Mouse (Mus musculus) adrenal gland, postnatal 36 days (tissue): ENCODE results near the gene Cables2. TPM values are rescaled to one million over a fixed set of nuclear protein-coding genes. Genes with fewer than 3 reads are reported as not detected.
"Not testable (repeated sequence)": the region's sequence is repeated elsewhere in the genome, so short reads cannot be mapped to it uniquely, and the experiment has no call there.

Source experiments
- DNase-seq, 2 experiments: peaks; one replicate each; pipeline ENCODE4 v3.0.0; 2021; ENCODE audit warnings: mixed read lengths in 1 of 2
- total RNA-seq, 2 experiments: library from RNA; stranded (reverse); gene quantifications; 2 replicates each; pipeline ENCODE4 v1.2.3; 2021

Cables2 gene
- total RNA-seq, 2 experiments from 2014 or later: 14.0 to 14.2 TPM

DNA sequence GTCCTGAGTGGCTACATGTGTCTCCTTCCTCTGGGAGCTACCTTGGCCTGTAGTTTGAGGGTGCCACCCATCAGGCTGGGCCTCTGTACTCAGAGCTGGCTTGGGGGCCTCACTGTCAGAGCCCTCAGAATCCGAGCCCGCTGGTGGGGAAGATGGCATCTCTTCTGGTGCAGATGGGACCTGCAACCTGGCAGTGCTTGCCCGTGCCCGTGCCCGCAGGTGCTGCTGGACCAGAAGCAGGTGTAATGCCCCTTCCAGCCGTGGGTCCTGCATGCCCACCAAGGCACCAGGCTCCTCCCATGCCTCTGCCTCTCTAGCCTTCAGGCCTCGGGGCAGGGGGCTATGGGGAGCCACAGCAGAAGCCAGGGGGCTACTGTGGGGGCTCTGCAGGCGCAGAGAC lies 6.0 kb upstream of the Cables2 start:
- no peak for DNase-seq

DNA sequence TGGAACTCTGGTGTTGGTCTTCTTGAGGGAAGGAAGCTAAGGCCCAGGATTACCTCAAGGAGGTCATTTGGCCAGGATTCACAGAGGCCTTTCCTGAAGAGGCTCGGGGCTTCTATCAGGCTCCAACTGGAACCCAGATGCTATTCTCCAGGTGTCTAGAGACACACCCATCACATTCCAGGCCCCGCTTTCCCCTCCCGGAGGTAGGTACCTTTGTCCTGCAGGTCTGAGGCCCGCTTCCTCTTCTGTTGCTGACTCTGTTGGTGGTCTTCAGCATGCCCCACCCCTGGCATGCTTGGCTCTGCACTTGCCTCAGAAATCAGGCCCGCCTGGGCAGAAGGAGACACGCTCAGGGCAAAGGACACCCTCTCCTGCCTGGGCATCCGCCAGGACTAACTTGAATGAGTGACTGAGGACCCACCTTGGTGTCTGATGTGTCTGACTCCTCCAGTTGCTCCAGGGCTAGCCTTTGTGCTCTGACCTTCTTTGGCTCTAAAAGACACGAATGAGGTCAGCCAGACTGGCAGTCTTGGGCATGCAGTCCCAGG lies 4.6 kb upstream of the Cables2 start:
- DNase-seq: no peak

DNA sequence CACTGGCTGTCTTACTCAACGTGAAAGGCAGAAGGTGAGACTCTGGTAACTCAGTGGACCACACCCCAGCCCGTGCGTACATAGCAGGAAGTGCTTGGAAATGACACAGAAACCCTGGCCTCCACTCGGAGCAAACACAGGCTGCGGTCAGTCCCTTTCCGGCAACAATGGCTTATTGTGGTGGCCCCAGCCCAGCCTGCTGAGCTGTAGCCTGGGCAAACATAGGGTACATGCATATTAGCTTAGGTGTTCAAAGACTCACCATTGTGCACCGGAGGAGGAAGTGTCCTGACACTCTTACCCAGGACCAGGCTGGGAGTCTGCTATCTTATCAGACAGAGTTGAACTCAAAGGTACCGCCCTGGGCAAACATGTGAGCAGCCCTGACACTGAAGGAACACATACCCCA lies 3.6 kb upstream of the Cables2 start:
- no peak for DNase-seq

- no peak for DNase-seq
These were observed 3.1 kb upstream of the Cables2 start for GRCm38 (mm10) chr2:180276385-180276784.

DNA sequence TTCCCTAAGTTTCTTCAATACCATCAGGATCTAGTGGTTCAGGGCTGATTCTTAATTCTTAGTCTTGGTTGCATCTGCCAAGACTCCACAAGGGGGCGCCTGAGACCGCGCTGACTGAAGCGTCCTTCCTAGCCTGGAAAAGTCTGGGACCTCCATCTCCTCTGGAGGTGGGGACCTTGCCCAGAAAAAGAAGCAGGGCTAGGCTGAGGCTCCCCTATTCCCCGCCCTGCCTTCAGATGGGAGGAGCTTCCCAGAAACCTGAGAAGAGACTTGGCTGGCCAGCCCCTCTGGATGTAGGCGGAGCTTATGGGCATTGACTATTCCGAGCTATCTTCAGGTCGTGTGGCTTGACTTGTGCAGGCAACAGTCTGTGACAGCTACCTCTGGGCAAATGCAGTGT lies 2.5 kb upstream of the Cables2 start:
- peak; percentile 77 to 87 for DNase-seq

GRCm38 (mm10) chr2:180274523-180274922 lies 1.2 kb upstream of the Cables2 start:
- no peak for DNase-seq

DNA sequence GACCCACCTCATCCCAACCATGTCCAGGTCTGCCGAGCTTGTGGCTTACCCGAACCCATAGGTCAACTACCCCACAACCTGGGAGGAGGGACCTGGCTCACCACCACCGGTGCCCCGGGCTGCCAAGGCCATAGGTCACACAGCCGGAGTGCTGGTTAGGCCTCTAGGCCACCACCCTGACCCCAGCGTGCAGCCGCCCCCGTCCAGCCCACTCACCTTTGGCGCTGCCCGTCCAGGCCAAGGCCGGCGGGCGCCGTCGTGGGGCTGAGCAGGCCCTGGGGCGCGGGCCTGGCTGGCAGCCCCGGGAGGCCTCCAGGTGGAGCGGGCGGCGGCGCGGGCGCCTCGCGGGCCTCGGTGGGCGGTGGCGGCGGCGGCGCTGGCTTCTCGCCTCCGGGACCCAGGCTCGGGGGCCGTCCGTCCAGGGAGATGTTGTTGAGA lies 393 bp downstream of the Cables2 start:
- DNase-seq: peak in 1 of 2 experiments; percentile 49

GRCm38 (mm10) chr2:180271804-180272395 lies 1.4 kb downstream of the Cables2 start:
- no peak for DNase-seq

- no peak for DNase-seq
These were observed 2.6 kb downstream of the Cables2 start for GRCm38 (mm10) chr2:180270537-180271255.

DNA sequence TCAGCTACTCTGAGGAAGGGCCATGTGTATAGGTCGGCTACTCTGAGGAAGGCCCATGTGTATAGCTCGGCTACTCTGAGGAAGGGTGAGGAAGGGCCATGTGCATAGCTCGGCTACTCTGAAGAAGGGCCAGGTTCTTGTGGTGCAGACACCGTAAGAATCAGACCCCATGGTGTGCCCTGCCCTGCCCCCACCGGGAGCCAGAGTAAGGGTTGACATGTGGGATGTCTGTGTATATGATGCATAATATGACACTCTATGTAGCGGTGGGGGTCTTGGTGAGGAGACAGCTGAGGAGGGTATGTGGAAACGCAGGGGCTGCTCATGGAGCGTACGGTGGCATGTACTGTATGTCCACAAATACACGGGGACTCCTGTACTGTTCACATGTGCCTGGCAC lies 4.0 kb downstream of the Cables2 start:
- DNase-seq: no peak

GRCm38 (mm10) chr2:180267955-180268354 lies 5.3 kb downstream of the Cables2 start:
- no peak for DNase-seq

DNA sequence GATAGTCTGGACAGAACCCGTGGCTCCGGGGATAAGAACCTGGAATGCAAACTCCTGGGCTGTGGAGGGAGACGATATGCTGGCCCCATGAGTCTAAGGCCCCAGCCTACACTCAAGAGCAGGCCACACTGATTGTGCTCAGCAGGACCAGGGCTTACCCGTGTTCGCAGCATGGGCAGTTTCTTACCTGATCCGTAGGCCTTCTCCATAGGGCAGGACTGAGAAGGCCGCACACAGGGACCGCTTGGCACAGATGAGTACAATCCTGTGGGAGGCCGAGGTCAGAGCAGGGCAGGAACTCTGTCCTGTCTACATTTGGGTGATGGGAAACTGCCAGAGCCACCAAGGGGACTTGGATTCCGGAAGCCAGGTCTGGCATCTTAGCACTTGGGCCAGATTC lies 10.4 kb downstream of the Cables2 start:
- no peak for DNase-seq

- DNase-seq: peak in 1 of 2 experiments; percentile 43
These were observed 10.9 kb downstream of the Cables2 start for GRCm38 (mm10) chr2:180262441-180262840.

- no peak for DNase-seq
These were observed 11.4 kb downstream of the Cables2 start for GRCm38 (mm10) chr2:180261901-180262300.

GRCm38 (mm10) chr2:180260610-180261480 lies 12.5 kb downstream of the Cables2 start:
- no peak for DNase-seq

- DNase-seq: not testable (repeated sequence)
These were observed 13.3 kb downstream of the Cables2 start for GRCm38 (mm10) chr2:180259826-180260609.

DNA sequence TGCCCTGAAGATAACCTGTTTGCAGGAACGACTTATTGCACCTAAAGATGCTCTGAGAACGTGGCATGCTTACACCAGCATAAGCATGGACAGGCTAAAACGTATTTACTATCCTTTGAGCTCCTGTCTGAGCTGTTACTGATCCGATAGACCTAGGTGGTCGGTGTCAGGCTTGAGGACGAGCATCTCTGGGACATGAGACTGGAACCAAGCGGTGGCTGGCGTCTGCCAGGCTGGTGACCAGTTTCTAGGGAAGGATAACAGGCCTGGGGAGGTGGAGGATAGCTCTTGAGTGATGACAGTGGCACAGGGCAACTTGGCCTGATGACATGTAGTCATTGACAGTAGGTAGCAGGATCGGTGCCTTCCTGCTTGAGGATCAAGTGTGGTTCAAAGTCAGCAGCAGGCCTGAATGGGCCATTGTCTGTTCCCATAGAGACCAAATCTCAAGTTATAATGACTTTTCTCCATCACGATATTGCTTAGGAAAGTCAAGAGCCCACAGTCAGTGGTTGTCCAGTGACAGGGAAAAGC lies 14.3 kb downstream of the Cables2 start:
- not testable (repeated sequence) for DNase-seq

DNA sequence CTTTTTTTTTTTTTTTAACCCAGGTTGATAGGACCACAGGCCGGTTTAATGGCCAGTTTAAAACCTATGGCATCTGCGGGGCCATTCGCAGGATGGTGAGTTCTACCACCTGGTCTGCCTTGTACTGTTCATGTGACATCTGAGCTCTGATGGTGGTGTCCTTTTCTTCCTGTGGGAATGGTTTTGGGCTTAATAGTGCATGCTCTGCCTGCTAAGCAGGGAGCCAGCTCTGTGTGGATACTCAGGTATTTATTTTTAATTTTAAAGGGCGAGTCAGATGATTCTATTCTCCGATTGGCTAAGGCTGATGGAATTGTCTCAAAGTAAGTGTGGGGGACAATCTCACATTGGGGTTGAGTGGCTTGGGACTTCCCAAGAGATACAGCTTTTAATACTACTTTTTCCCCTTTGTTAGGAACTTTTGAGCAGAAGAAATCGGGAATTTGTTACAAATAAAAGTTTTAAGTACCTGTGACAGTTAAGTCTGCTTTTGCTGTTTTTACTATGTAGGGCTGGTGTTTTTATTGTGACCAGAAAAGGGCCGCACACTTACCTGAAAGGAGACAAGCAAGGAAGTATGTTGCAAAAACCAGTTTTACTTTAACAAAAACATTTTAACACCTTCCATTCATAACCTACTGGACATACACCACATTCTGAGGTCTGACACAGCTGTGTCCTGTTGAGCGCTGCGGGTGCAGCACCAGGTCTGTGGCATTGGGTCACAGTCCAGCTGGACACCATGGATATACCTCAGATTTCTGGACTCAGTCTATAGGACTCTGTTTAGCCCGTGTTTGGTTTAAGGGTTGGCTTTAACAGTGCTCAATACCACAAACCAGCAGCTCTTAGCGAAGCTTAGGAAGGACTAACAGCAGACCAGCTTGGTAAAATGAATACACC lies 15.1 kb downstream of the Cables2 start:
- DNase-seq: no peak

- DNase-seq: peak; percentile 98
These were observed 16.2 kb downstream of the Cables2 start, which contains the start of gene Rps21 for GRCm38 (mm10) chr2:180257001-180257521. Rps21 (plus strand) TSS chr2:180257377.
